Mouse (Mus musculus) kidney, adult 8-10 months (tissue): ENCODE results near the gene Ddx28.
"Not testable (repeated sequence)": the region's sequence is repeated elsewhere in the genome, so short reads cannot be mapped to it uniquely, and the experiment has no call there.

Experiments used
- DNase-seq, 2 experiments: peaks; one replicate each; pipeline ENCODE4 v3.0.0; 2022

Ddx28 gene

GRCm38 (mm10) chr8:106012203-106012602 lies 521 bp upstream of the Ddx28 start:
- DNase-seq: not testable (repeated sequence)

- peak; percentile 86 to 91 for DNase-seq
Observed at GRCm38 (mm10) chr8:106010748-106011642, 687 bp downstream of the Ddx28 start.

- not testable (repeated sequence) for DNase-seq
Observed at GRCm38 (mm10) chr8:106007891-106008290, 3.8 kb downstream of the Ddx28 start.

- no peak for DNase-seq
Observed at GRCm38 (mm10) chr8:106007135-106007534, 4.5 kb downstream of the Ddx28 start.

- DNase-seq: no peak
Observed at GRCm38 (mm10) chr8:106006413-106006812, 5.3 kb downstream of the Ddx28 start.

GRCm38 (mm10) chr8:106005875-106006274 lies 5.8 kb downstream of the Ddx28 start, which contains the start of gene Dpep2nb:
TSS of gene Dpep2nb (minus strand) at chr8:106005975.
- no peak for DNase-seq

- DNase-seq: no peak
Observed at GRCm38 (mm10) chr8:106004538-106005207, 7.0 kb downstream of the Ddx28 start.

- no peak for DNase-seq
Observed at GRCm38 (mm10) chr8:106001908-106002307, 9.8 kb downstream of the Ddx28 start.

- peak; percentile 51 to 70 for DNase-seq
Observed at GRCm38 (mm10) chr8:105998971-105999370, 12.7 kb downstream of the Ddx28 start.

GRCm38 (mm10) chr8:105996359-105996758 lies 15.3 kb downstream of the Ddx28 start:
- no peak for DNase-seq

GRCm38 (mm10) chr8:105993226-105993625 lies 18.5 kb downstream of the Ddx28 start:
- DNase-seq: no peak

- DNase-seq: no peak
Observed at GRCm38 (mm10) chr8:105992499-105992898, 19.2 kb downstream of the Ddx28 start.

- no peak for DNase-seq
Observed at GRCm38 (mm10) chr8:105991546-105991945, 20.1 kb downstream of the Ddx28 start.

- DNase-seq: peak; percentile 65 to 75
Observed at GRCm38 (mm10) chr8:105990856-105991387, 20.8 kb downstream of the Ddx28 start, which contains the start of gene Dus2. TSS of gene Dus2 (plus strand) at chr8:105991337.

GRCm38 (mm10) chr8:105988546-105988945 lies 23.1 kb downstream of the Ddx28 start:
- no peak for DNase-seq

- DNase-seq: not testable (repeated sequence)
Observed at GRCm38 (mm10) chr8:105983406-105983805, 28.3 kb downstream of the Ddx28 start.

GRCm38 (mm10) chr8:105981146-105981545 lies 30.5 kb downstream of the Ddx28 start:
- no peak for DNase-seq

GRCm38 (mm10) chr8:105979325-105979724 lies 32.4 kb downstream of the Ddx28 start, which contains the start of gene Dpep3:
TSS of gene Dpep3 (minus strand) at chr8:105979429.
- no peak for DNase-seq

GRCm38 (mm10) chr8:105975363-105975762 lies 36.3 kb downstream of the Ddx28 start:
- DNase-seq: no peak

GRCm38 (mm10) chr8:105971019-105971720 lies 40.5 kb downstream of the Ddx28 start:
- no peak for DNase-seq

- no peak for DNase-seq
Observed at GRCm38 (mm10) chr8:105969367-105969766, 42.3 kb downstream of the Ddx28 start.

GRCm38 (mm10) chr8:105966692-105967311 lies 44.9 kb downstream of the Ddx28 start:
- DNase-seq: no peak
